Mouse (Mus musculus) layer of hippocampus, adult 18-20 months (tissue): ENCODE data around the gene Atl3. TPM values are rescaled to one million over a fixed set of nuclear protein-coding genes. Genes with fewer than 3 reads are reported as not detected.

Experiments
- DNase-seq, 2 experiments: peaks; one replicate each; pipeline ENCODE4 v3.0.0; 2022; ENCODE audit warnings: low spot score in 2 of 2
- long read RNA-seq: library from polyadenylated mRNA; stranded (forward); transcript quantifications from one replicate; pipeline ENCODE4 v2.0.0, GENCODE M21; 2021
- total RNA-seq, 2 experiments: library from RNA; stranded (reverse); gene quantifications; 2 replicates each; pipeline ENCODE4 v1.2.3; 2021

The Atl3 gene
- total RNA-seq, result 10 to 100 TPM; 20.8 to 23.1 TPM
- long read RNA-seq, full-length matches to known transcripts, result 1 of 5 reads
- long read RNA-seq, partial matches to known transcripts, result 0 of 5 reads
- long read RNA-seq, other reads (novel, unspliced or antisense), result 4 of 5 reads

DNA sequence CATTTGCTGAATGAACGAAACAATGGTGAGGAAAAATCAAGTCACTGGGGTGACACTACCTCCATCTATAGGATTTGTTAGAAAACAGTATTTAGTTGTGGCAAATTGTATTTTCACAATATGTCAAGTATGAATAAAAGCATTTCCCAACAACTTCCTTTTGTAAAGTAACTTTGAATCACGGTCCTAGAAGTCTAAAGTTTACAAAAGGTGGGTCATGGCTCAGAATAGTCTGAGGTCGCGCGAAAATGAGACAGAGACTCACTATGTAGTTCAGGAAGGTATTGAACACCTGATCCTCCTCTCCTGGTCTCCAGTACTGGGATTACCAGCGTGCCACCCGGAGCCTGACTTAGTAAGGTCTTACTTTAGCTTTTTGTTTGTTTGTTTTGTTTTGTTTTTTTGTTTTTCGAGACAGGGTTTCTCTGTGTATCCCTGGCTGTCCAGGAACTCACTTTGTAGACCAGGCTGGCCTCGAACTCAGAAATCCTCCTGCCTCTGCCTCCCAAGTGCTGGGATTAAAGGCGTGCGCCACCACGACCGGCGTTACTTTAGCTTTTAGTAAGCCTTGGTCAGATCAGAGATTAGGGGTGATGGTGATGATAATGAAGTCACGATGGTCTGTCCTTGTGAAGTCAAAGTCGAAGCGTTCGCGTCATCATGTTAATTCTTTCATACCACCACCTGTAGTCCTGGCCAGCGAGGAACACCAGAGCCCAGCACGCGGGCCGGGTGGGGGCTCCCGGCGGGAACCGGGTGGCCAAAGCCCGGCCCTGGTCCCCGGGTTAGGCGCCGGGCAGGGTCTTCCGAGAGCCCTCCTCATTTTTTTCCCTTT is at the start of gene Atl3:
Gene Atl3 (plus strand): TSS at position 689 of the 835 bp plus-strand sequence.
- DNase-seq, result no peak

GRCm38 (mm10) chr19:7445105-7445504 is 48.7 kb upstream of the Atl3 start:
- no peak for DNase-seq

GRCm38 (mm10) chr19:7445596-7445995 is 48.2 kb upstream of the Atl3 start:
- DNase-seq, result no peak

GRCm38 (mm10) chr19:7456803-7457202 is 37.0 kb upstream of the Atl3 start:
- no peak for DNase-seq

DNA sequence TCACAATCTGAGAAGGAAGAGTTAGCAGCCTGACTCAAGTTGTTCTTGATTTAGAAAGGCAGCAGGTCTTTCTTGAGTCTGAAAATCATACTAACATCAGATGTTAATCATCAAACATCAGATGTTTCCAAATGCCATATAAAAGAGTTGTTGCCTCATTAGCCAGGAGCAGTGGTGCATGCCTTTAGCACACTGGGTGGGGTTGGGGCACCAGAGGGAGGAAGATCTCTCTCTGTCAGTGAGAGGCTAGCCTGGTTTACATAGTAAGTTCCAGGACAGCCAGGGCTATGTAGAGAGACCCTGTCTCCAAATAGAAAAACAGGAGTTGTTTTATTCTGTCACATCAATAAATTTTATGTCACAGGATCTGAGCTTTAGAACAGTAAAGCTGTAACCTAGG is 34.9 kb upstream of the Atl3 start:
- no peak for DNase-seq

GRCm38 (mm10) chr19:7459370-7459769 is 34.5 kb upstream of the Atl3 start:
- no peak for DNase-seq

DNA sequence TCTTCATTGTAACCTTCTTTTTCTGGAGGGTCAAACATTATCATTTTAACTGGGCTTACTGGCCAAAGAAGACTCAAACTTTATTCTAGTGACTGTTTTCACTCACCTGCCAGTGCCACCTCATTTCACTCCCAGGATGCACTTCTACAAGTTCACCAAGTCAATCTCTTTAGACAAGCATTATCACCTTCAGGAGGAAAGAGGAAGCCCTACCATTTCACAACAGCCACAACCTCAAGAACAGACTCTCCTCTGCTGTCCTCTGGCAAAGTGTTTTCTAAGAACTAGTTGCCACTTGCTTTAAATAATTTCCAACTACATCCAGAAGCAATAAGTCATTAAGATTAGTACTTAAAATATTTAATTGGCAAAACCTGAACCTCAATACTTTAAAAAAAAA is 25.9 kb upstream of the Atl3 start:
- no peak for DNase-seq

GRCm38 (mm10) chr19:7470643-7471042 is 23.2 kb upstream of the Atl3 start:
- no peak for DNase-seq

GRCm38 (mm10) chr19:7479751-7480248 is 14.0 kb upstream of the Atl3 start:
- DNase-seq, result no peak

DNA sequence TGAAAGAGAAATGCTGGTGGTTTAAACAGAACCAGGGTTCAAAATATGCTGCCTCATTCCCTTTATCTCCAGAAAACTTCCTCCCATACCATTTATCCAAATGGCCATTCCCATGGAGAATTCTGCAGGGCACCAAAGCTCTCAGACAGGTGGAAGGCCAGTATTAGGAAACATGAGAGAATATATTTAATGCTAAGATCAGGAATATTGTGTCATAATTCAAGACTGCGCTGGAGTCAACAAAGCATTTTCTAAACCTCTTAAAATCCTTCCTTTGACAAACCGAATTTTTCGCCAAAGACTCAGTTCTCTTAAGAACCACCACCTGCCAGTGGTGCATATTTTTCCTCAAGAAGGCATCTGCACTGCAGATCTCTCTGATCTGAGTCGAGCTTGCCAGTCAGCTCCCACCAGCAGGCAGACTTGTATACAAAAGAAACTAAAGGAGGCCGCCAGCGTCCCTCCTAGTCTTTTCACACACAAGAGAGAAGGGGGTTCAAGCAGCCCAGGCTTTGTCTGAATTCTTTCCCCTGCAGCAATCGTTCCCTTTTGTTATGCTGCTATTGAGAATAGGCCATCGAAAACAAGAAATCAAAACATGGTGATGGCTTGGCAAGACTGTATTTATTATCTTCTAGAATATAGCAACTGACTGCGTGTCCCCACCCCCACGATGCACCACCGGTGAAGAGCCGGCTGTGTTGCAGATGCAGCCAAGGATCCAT is 12.1 kb upstream of the Atl3 start:
- peak; percentile 43 to 70 for DNase-seq

- no peak for DNase-seq
These were observed 11.6 kb upstream of the Atl3 start for GRCm38 (mm10) chr19:7482266-7482598.

GRCm38 (mm10) chr19:7482599-7483511 is 11.0 kb upstream of the Atl3 start, which contains the start of gene Rtn3:
Rtn3 (minus strand) TSS chr19:7483281.
- peak; percentile 95 to 98 for DNase-seq

- DNase-seq, result peak; percentile 57 to 80
These were observed 10.3 kb upstream of the Atl3 start for GRCm38 (mm10) chr19:7483512-7483882.

GRCm38 (mm10) chr19:7484076-7484475 is 9.8 kb upstream of the Atl3 start:
- peak; percentile 14 to 64 for DNase-seq

DNA sequence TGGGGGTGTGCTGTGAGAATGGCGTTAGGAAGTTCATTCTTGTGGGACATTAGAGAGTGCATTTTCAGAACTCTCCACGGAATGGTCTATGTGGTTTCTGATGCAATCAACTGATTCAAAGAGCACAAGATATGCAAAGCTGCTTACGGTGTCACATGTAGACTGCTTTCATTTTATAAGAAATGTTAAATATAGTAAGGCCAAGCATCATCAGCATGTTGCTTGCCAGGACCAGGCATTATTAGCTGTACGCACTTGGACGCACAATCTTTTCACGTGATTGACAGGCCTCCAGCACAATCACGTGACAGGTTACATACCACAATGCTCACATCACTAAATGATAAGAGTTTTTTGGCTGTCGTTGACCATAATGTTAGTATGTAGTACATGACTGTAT is 6.2 kb upstream of the Atl3 start:
- no peak for DNase-seq

DNA sequence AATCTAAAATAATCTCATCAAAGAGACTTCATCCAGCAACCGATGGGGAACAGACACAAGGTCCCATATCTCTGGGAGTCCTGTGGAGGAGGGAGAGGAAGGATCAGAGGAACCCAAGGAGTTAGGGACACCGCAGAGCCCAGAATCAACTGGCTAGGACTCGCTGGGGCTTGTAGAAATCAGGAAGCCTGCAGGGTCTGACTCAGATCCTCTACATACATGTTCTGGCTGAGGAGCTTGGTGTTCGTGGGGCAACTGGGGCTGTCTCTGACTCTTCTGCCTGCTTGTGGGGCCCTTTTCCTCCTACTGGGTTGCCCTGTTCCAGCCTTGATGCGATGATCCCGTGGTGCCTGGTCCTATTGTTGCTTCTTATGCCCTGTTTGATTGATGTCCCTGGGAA is 1.9 kb upstream of the Atl3 start:
- no peak for DNase-seq

GRCm38 (mm10) chr19:7492682-7493081 is 1.2 kb upstream of the Atl3 start:
- DNase-seq, result no peak

GRCm38 (mm10) chr19:7494187-7495015 is 561 bp downstream of the Atl3 start:
- peak; percentile 99 for DNase-seq

DNA sequence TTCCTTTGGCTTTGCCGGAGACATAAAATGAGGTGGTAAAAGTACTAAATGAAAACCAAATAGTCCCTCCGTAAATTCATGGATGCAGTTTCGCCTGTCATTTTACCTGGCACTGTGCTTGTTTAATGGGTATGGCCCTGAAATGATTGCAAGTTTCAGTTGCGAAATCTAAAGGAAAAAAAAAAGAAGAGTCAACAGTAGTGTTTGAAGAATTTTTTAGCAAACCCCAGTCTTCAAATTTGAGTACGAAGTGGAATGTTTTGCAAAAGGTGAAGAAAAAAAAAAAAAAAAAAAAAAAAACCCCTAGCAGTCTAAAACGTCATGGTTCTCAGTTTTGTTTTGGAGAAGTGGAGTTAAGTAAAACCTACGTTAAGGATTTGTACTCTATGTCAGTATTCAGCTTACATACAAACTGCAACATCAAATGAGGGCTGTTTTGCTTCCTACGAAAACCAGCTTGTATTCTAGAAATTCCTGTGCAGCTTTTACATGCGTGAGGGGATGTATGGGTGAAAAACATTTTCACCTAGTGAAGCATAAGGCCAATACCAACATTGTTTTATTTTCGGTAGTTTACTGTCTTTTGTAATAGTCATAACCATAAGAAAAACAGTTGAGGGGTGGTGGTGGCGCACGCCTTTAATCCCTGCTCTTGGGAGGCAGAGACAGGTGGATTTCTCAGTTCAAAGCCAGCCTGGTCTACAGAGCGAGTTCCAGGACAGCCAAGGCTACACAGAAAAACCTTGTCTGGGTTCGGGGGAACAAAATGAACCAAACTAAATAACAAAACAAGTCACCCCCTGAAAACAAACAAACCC is 1.6 kb downstream of the Atl3 start:
- DNase-seq, result no peak
